Mouse (Mus musculus) kidney, embryonic 16.5 days (tissue): ENCODE data around the gene Gucy2c. TPM values are rescaled to one million over a fixed set of nuclear protein-coding genes. Genes with fewer than 3 reads are reported as not detected.

ENCODE experiments used
- ATAC-seq: fragments of 200-750 bp; cut with Nextera tagmentation; 2 replicates; pipeline ENCODE4 v1.8.0; 2017; ENCODE audit warnings: moderate TSS enrichment; ENCODE audit not compliant: low FRiP score, low TSS enrichment
- H3K27ac ChIP-seq: fragments of 300-500 bp; sonication (generic); 2 replicates; pipeline ENCODE4 v1.5.1; 2014; ENCODE audit warnings: low read length
- H3K27me3 ChIP-seq: fragments of 300-500 bp; sonication (generic); 2 replicates; pipeline ENCODE4 v1.6.1; 2014; ENCODE audit warnings: low read length, control low read depth, mixed read lengths; ENCODE audit not compliant: insufficient read depth
- H3K36me3 ChIP-seq: fragments of 300-500 bp; sonication (generic); 2 replicates; pipeline ENCODE4 v1.6.1; 2014; ENCODE audit warnings: low read length, control low read depth, mixed read lengths; ENCODE audit not compliant: insufficient read depth
- H3K4me1 ChIP-seq: fragments of 300-500 bp; sonication (generic); 2 replicates; pipeline ENCODE4 v1.6.1; 2014; ENCODE audit warnings: low read length, control low read depth, mixed read lengths; ENCODE audit not compliant: insufficient read depth
- H3K4me2 ChIP-seq: fragments of 300-500 bp; sonication (generic); replicated peaks from 2 replicates; pipeline ENCODE4 v1.6.1; 2014; ENCODE audit warnings: low read depth, low read length
- H3K4me3 ChIP-seq: fragments of 300-500 bp; sonication (generic); 2 replicates; pipeline ENCODE4 v1.5.1; 2014; ENCODE audit warnings: mild to moderate bottlenecking, low read length
- H3K9ac ChIP-seq: fragments of 300-500 bp; sonication (generic); replicated peaks from 2 replicates; pipeline ENCODE4 v1.6.1; 2014; ENCODE audit warnings: low read length
- H3K9me3 ChIP-seq: fragments of 300-500 bp; sonication (generic); 2 replicates; pipeline ENCODE4 v1.6.1; 2016; ENCODE audit warnings: low read length, control low read depth
- WGBS: fragments of 180-500 bp; shearing (Covaris S2); extraction: QIAGEN DNeasy Blood & Tissue Kit; methylation state at CpG from one replicate; pipeline ENCODE4 v1.1.7; 2014; 5-methylcytosine and 5-hydroxymethylcytosine counted together
- polyA plus RNA-seq: library from polyadenylated mRNA; unstranded; fragments of >200 nt; fragmentation: Nextera tagmentation; extraction: Ambion mirVana; gene quantifications from 2 replicates; pipeline ENCODE4 v1.2.1, GENCODE M21; 2015

The Gucy2c gene
- polyA plus RNA-seq, 1 experiment from 2014 or later: 0.11 TPM

- no peak overlapping the region for H3K4me3 ChIP-seq
- 0 out of 2 replicates have a peak, but pooled peaks cover 4% of the 10 kb centered on the region for H3K4me1 ChIP-seq
- no peaks in the 10 kb centered on the region for H3K36me3 ChIP-seq
- no peak for ATAC-seq
- H3K4me2 ChIP-seq: no peak overlapping the region
- no peaks in the 10 kb centered on the region for H3K9me3 ChIP-seq
- WGBS: 90% methylated on average over 15 of the region's 15 CpGs
- no peaks in the 10 kb centered on the region for H3K27me3 ChIP-seq
- no peak overlapping the region for H3K27ac ChIP-seq
- H3K9ac ChIP-seq: no peak overlapping the region
Observed at GRCm38 (mm10) chr6:136720436-136720835, 61.1 kb downstream of the Gucy2c start.

- Histone ChIP-seq H3K4me3 (no peak overlapping the region), H3K27ac (no peak overlapping the region), H3K4me2 (no peak overlapping the region), H3K9me3 (no peaks in the 10 kb centered on the region), H3K4me1 (0 out of 2 replicates have a peak, but pooled peaks cover 4% of the 10 kb centered on the region), H3K36me3 (no peaks in the 10 kb centered on the region), H3K9ac (no peak overlapping the region), H3K27me3 (no peaks in the 10 kb centered on the region)
- 87% methylated on average over 10 of the region's 11 CpGs for WGBS
- no peak for ATAC-seq
Observed at GRCm38 (mm10) chr6:136715881-136716431, 65.6 kb downstream of the Gucy2c start.

- 80% methylated on average over 3 of the region's 3 CpGs for WGBS
- H3K27me3 ChIP-seq: no peaks in the 10 kb centered on the region
- H3K27ac ChIP-seq: no peak overlapping the region
- ATAC-seq: no peak
- H3K36me3 ChIP-seq: no peaks in the 10 kb centered on the region
- no peaks in the 10 kb centered on the region for H3K9me3 ChIP-seq
- 0 out of 2 replicates have a peak, but pooled peaks cover 4% of the 10 kb centered on the region for H3K4me1 ChIP-seq
- no peak overlapping the region for H3K9ac ChIP-seq
- H3K4me2 ChIP-seq: no peak overlapping the region
- H3K4me3 ChIP-seq: no peak overlapping the region
Observed at GRCm38 (mm10) chr6:136714097-136714496, 67.5 kb downstream of the Gucy2c start.

- Histone ChIP-seq H3K9ac (no peak overlapping the region), H3K9me3 (no peaks in the 10 kb centered on the region), H3K4me3 (no peak overlapping the region), H3K27me3 (no peaks in the 10 kb centered on the region), H3K27ac (no peak overlapping the region), H3K4me1 (no peaks in the 10 kb centered on the region), H3K36me3 (no peaks in the 10 kb centered on the region), H3K4me2 (no peak overlapping the region)
- whole genome bisulfite sequencing: 83% methylated on average over 5 of the region's 5 CpGs
- no peak for ATAC-seq
Observed at GRCm38 (mm10) chr6:136710408-136710807, 71.2 kb downstream of the Gucy2c start.

DNA sequence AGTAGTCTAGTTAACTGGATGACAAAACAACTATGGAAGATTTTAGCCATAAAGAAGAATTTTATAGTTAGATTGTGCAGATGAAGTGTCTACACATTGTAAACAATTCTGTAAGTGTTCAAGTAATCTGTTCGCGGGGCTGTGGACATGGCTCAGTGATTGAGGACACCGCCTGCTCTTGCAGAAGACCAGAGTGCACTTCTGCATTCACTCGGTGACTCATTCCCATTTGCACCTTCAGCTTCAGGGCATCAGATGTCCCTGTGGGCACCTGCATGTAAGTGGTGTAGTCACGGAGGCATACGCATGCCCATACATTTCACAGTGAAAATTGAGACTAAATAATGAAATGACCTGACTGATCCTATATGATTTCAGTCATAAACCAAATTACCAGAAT lies 73.0 kb downstream of the Gucy2c start:
- no peaks in the 10 kb centered on the region for H3K9me3 ChIP-seq
- H3K27me3 ChIP-seq: no peaks in the 10 kb centered on the region
- H3K9ac ChIP-seq: no peak overlapping the region
- WGBS: 85% methylated on average over 6 of the region's 6 CpGs
- H3K4me1 ChIP-seq: no peaks in the 10 kb centered on the region
- ATAC-seq: no peak
- H3K4me3 ChIP-seq: no peak overlapping the region
- H3K4me2 ChIP-seq: no peak overlapping the region
- no peak overlapping the region for H3K27ac ChIP-seq
- no peaks in the 10 kb centered on the region for H3K36me3 ChIP-seq

DNA sequence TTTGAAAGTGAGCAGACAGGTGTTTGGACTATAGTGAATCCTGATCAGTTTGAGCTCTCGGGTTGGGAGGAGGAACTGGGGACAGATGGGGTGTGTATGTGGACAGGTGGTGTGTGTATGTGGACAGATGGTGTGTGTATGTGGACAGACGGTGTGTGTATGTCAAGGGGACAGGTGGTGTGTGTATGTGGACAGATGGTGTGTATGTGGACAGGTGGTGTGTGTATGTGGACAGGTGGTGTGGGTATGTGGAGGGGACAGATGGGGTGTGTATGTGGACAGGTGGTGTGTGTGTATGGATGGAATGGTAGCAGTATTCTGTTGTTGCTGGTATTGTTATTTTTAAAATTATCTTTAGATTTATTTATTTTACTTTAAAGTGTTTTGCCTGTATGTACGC lies 79.7 kb downstream of the Gucy2c start:
- no peak overlapping the region for H3K9ac ChIP-seq
- no peaks in the 10 kb centered on the region for H3K27me3 ChIP-seq
- H3K4me3 ChIP-seq: no peak overlapping the region
- H3K36me3 ChIP-seq: no peaks in the 10 kb centered on the region
- H3K9me3 ChIP-seq: no peaks in the 10 kb centered on the region
- WGBS: 86% methylated on average over 3 of the region's 3 CpGs
- H3K4me2 ChIP-seq: no peak overlapping the region
- no peaks in the 10 kb centered on the region for H3K4me1 ChIP-seq
- H3K27ac ChIP-seq: no peak overlapping the region
- no peak; the same call in 1 of the 2 replicates for ATAC-seq

DNA sequence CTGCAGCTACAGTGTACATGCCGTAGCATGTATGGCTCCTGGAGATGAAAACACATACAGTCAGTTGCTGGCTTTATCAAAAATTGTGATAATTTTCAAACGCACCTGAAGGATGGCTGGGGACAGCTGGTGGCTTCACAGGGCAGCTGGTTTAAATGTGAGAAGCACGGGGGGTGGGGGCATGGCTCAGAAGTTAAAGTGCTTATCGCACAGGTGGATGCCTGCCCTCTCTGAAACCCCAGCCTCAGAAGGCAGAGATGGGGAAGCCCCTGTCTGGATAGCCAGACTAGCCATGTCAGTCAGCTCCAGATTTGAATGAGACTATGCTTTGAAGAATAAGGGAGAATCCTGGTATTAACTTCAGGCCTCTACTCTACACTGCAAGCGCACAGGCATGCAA lies 80.4 kb downstream of the Gucy2c start:
- Histone ChIP-seq H3K9me3 (no peaks in the 10 kb centered on the region), H3K27me3 (no peaks in the 10 kb centered on the region), H3K27ac (no peak overlapping the region), H3K4me3 (no peak overlapping the region), H3K9ac (no peak overlapping the region), H3K4me2 (no peak overlapping the region), H3K36me3 (no peaks in the 10 kb centered on the region), H3K4me1 (no peaks in the 10 kb centered on the region)
- ATAC-seq: no peak
- WGBS: 91% methylated on average over 5 of the region's 5 CpGs

DNA sequence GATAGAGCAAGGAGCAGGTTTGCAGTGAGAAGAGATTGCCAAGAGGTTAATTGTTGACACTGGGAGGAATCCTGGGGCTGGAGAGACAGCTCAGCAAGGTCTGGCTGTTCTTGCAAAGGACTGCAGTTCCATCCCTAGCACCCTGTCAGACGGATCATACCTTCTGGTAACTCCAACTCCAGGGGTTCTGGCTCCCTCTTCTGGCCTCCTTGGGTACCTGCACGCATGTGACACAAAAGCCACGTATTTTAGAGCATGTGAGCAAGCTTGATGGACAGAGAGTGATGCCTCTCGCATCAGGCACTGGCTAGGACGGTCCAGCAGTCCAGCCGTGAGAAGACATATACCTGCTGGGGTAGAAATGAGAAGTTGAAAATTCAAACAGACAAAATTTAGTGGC lies 90.3 kb downstream of the Gucy2c start:
- H3K27ac ChIP-seq: no peak overlapping the region
- H3K9me3 ChIP-seq: peaks cover 15% of the 10 kb centered on the region
- ATAC-seq: no peak
- H3K4me2 ChIP-seq: no peak overlapping the region
- no peaks in the 10 kb centered on the region for H3K27me3 ChIP-seq
- H3K4me1 ChIP-seq: no peaks in the 10 kb centered on the region
- no peak overlapping the region for H3K9ac ChIP-seq
- no peaks in the 10 kb centered on the region for H3K36me3 ChIP-seq
- no peak overlapping the region for H3K4me3 ChIP-seq
- WGBS: 89% methylated on average over 6 of the region's 6 CpGs

GRCm38 (mm10) chr6:136690527-136690926 lies 91.0 kb downstream of the Gucy2c start:
- Histone ChIP-seq H3K9me3 (peaks cover 15% of the 10 kb centered on the region), H3K9ac (no peak overlapping the region), H3K4me1 (no peaks in the 10 kb centered on the region), H3K4me3 (no peak overlapping the region), H3K27me3 (no peaks in the 10 kb centered on the region), H3K27ac (no peak overlapping the region), H3K36me3 (no peaks in the 10 kb centered on the region), H3K4me2 (no peak overlapping the region)
- ATAC-seq: no peak
- WGBS: 91% methylated on average over 5 of the region's 5 CpGs

DNA sequence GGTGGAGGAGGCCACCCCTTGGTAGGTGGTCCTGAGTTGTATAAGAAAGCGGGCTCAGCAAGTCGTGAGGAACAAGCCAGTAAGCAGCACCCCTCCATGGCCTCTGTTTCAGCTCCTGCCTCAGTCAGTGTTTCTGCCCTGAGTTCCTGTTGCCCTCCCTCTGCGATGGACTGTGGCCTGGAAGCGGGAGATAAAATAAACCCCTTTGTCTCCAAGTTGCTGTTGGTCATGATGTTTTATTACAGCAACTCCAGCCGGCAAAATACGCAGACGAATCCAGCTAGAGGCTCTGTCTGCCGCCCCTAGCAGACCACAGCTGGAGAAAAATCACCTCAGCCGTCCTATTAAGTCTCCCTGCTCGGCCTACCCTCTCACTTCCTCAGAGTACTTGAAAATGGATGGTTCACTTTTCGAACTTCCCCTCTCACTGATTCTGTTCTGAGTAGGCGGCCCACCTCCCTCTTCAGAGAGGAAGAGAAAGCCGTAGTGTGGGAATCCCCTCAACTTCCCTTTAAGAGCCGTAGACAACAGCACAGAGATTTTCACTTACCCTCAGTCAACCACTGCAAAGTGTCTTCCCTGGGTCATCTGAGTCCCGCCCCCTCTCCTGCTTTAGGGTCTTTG lies 91.7 kb downstream of the Gucy2c start:
- no peak overlapping the region for H3K4me2 ChIP-seq
- WGBS: 54% methylated on average over 15 of the region's 15 CpGs
- peaks cover 15% of the 10 kb centered on the region for H3K9me3 ChIP-seq
- no peaks in the 10 kb centered on the region for H3K27me3 ChIP-seq
- no peak overlapping the region for H3K27ac ChIP-seq
- no peaks in the 10 kb centered on the region for H3K36me3 ChIP-seq
- no peak overlapping the region for H3K4me3 ChIP-seq
- ATAC-seq: 0 out of 2 replicates have a peak, but pooled peaks have one; percentile 39
- H3K4me1 ChIP-seq: 0 out of 2 replicates have a peak, but pooled peaks cover 3% of the 10 kb centered on the region
- no peak overlapping the region for H3K9ac ChIP-seq
